Mouse (Mus musculus) hindlimb bud, embryonic 11.5 days (tissue): ENCODE results near the gene Manba.

Experiments
- DNase-seq: peaks from one replicate; pipeline ENCODE4 v3.0.0-alpha.2; 2012; ENCODE audit warnings: low read depth, low spot score; ENCODE audit errors: extremely low spot score

Gene Manba

DNA sequence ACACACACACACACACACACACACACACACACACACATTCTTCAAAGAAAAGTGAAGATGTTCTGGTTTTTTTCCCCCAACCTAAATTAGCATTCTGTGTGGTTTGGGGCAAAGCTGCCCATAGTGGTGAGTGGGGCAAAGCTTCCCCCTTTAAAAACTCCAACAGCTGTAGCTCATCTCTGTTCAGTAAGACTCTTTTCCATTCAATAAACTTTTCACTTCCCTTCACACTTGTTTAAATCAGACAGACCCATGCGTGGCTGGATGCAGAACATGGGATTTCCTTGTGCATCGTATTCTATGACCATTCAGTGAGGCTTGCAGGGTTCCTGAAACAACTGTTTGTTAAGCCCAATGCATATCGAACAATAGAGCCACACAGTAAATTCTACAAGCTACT is 129.0 kb downstream of the Manba start:
- no peak for DNase-seq

DNA sequence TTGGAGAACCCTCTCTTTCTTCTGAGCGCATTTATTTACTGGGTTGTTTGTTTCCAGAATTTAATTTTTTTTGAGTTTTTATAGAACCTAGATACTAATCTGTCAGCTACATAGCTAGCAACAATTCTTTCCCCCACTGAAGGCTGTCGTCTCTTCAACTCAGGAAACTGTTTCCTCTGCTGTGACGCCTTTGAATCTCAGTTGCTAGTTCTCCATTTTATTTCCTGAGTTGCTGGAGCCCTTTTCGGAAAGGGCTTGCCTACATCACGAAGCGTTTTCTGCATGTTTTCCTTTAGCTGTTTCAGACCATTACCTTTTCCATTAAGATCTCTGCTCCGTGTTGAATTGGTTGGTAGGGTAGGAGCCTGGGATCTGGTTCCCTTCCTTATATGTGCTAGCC is 131.3 kb downstream of the Manba start:
- no peak for DNase-seq
